Mouse (Mus musculus) kidney, adult 8-10 months (tissue): ENCODE measurements around the gene Tbc1d17.

Experiments used
- DNase-seq, 2 experiments: peaks; one replicate each; pipeline ENCODE4 v3.0.0; 2022

Gene Tbc1d17

DNA sequence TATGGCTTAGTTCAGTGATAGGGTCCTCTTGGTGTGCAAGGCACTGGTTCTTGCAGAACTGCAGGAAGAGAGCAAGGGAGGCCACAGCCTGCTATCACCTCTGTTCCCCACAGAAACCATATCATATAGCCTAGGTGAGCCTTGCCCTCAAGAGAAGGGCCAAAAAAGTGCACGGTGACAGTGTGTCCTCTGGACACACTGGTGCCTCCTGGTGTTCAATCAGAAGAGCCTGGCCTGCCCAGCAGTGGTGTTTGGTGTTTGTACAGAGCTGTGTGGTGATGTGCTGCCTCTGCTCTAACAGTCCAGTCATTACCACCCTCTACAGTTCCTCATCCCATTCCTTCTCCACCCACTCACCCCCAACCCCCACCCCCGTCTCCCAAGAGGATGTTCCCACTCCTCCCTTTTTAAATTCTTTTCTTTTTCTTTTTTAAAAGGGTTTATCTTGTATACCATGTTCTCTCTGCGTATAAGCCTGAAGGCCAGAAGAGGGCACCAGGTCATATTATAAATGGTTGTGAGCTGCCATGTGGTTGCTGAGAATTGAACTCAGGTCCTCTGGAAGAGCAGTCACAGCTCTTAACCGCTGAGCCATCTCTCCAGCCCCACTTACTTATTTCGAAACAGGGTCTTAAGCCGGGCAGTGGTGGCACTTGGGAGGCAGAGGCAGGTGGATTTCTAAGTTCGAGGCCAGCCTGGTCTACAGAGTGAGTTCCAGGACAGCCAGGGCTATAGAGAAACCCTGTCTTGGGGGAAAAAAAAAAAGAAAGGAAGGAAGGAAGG is 27.0 kb downstream of the Tbc1d17 start:
- peak in 1 of 2 experiments; percentile 1 for DNase-seq

DNA sequence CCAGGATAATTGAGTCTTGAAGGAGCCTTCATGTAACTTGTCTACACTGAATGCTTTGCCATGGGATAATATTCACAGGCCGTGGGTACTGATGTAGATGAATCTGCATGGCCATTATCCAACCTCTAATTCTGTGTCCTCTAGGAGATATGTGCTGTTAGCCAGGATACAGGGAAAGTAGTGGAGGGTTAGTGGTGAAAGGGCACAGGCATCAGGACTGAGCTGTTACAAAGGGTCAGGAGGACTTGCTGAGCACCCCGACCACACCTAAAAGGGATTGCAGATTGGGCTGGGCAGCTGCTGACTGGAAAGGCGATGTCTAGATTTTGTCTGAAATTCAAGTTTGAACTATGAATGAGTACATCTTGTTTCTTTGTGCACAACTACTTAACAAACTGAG is 28.4 kb downstream of the Tbc1d17 start:
- peak in 1 of 2 experiments; percentile 0 for DNase-seq

DNA sequence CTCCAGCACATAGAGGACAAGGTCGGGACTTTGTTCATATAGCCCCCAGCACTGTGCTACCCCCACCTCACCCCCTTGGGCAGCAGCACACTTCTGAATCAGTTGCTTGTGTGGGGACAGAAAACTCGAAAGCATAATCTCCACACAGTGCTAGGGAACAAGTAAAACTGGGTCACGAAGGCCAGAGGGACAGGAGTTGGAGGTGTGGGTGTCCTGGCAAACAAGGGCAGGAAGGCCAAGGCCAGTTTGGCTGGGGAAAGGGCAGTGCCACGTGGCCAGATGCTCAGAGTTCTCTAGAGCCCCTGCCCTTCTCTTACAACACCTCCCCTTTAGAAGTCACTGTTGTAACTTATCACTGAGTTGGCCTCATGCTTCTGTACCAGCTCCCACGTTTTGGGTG is 29.0 kb downstream of the Tbc1d17 start:
- peak in 1 of 2 experiments; percentile 0 for DNase-seq

DNA sequence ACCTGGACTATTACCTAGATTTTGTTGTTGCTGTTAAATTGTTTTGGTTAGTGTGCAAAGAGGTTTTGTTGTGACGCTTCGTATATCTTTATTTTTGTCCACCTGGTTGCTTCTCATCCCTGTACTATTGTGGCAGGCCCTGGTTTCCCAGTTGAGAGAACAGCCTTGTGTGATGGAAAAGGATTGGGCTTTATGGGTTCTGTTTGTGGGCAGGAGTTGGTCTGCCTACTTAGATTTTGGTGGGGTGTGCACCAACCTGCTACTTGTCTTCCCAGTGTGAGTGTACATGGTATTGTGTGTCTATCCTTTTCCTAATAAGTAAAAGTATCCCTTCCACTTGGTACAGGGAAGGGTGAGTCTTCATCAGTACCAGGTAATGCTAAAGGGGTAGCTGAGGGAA is 29.5 kb downstream of the Tbc1d17 start:
- peak in 1 of 2 experiments; percentile 0 for DNase-seq

DNA sequence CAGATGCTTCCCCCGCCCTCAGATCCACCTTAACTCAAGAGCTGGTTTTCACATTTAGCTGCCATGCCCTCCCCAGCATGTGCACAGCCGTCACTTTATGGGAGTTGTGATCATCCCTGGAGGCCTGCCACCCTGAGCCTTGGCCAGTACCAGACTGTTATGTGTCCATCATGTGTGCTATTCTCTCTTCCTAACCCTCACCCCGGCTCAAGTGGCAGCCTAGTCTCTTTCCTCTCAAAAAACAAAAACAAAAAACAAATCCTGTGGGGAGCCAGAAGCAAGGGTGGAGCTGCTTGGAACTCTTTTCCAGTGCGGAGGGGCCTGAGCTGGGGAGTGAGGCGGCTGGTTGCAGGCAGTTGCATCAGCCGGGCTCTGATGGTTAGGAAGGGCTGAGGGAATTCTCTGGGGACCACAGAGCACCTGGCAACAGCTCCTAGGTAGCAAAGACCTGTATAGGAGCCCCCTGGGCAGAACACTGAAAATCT is 30.1 kb downstream of the Tbc1d17 start:
- peak in 1 of 2 experiments; percentile 9 for DNase-seq

DNA sequence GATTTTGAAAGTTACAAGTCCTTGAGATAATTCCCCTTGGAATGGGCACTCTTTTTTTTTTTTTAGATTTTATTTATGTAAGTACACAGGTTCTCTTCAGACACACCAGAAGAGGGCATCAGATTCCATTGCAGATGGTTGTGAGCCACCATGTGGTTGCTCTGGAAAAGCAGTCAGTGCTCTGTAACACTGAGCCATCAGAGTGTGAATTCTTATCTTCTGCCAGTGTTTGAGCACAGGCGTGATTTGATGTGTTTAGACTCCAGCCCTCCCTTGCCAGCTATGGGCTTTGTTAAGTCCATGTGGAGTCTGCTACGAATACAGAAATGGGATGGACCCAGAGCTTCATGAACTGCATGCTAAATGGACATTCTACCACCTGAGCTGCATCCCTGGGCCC is 30.7 kb downstream of the Tbc1d17 start:
- DNase-seq = peak in 1 of 2 experiments; percentile 0

DNA sequence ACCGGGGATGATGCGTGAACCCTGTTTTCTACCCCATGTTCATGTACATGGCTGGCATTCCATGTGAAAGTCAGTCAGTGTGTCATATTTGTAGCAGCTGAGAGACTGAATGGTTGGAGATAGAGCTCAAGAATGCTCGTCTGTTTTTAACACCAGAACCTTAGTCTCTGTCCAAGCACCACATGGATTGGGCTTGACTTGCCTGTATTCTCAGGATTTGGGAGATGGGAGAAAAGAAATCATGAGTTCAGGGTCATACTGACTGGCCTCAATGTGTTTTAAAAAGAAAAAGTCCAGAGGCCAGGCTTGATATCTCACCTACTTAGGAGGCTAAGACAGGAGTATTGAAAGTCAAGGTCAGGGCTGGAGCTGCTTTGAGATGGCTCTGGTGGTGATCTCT is 31.4 kb downstream of the Tbc1d17 start:
- DNase-seq = no peak

DNA sequence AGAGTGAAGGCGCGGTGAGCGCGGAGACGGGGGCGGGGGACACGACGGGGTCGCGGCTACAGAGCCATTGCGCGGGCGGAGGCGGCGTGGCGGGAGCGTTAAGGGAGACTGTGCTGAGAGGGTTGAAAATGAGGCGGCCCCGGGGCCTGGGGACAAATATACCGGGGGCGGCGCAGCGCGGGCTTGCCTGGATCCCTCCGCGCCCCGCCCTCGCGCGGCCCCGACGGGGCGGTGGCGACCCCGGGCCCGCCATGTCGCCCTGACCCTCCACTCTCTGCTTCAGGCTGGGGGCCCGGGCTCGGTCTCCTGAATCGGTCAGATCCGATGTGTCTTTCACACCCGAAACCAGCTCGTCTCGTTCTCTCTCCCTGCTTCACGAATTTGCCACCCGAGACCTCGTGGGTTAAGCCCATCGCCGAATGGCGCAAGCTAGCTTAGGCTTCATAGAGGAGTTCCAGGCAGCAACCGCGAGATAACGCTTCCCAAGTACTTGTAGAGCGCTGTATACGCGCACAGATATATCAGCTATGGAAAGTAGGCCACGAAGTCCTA is 32.3 kb downstream of the Tbc1d17 start, which contains the start of gene Atf5:
Gene Atf5 (minus strand): TSS at position 189 of the 552 bp plus-strand sequence.
- DNase-seq = peak in 1 of 2 experiments; percentile 50

DNA sequence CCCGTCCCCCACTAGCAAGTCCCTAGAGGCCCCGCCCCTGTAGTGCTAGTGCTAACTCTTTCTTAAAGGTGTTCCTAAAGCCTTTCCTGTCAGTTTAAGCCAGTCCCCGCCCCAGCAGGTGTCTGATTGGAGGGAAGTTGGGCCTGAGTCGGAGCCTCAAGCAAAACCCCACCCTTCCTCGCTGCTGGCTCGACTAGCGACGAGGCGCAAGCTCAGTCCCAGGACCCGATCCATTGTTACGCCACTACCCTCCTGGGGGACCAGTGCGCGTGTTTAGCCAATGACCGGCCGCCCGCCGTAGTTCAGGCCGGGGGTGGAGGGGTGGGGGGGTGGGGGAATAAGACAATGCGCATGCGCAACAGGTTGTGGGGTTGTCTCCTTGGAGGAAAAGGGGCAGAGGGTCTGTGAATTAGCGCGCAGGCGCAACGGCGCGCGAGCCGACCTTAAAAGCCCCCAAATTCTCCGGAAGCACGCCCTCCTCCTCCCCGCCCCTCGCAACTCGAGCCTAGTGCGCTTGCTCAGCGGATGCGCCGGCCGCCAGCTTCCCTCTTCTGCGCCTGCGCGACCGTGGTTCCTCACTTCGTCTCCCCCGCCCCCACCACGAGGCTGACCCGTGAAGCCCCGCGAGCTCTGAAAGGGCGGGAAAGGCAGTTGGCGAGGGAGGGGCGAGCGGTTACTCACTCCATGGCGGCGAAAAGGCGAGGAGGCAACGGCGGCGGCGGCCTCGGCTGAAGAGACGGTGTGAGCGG is 33.0 kb downstream of the Tbc1d17 start, which contains the start of the genes Nup62 and Il4i1:
Gene Nup62 (plus strand): TSS at position 368 of the 749 bp plus-strand sequence.
Gene Il4i1 (plus strand): TSS at position 667 of the 749 bp plus-strand sequence.
- peak; percentile 99 for DNase-seq

DNA sequence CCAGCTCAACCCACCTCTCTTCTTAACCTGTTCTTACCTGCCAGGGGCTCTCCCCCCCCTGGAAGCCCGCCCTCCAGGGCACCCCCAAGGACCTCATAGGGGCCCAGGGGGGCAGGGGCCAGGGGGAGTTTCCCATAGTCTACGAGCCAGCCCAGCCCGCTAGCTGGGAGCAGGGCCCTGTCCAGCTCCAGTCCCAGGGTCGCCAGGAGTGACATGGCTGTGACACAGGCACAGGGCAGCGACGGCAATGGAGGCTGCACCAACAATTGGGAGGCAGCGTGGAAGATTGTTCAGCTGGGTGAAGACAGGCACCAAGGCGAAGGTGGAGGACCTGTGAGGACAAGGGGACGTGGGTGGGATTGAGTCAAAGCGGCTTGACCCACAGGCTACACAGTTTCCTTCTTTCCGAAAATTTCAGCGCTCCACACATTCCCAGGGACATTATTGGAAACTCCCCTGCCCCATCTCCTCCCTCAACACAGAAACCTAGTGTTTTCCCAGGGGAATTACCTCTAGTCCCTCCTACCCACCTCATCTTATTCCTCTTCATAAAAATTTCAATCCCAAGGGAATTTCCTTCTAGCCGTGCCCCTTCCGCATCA is 33.8 kb downstream of the Tbc1d17 start:
- DNase-seq = peak in 1 of 2 experiments; percentile 18

DNA sequence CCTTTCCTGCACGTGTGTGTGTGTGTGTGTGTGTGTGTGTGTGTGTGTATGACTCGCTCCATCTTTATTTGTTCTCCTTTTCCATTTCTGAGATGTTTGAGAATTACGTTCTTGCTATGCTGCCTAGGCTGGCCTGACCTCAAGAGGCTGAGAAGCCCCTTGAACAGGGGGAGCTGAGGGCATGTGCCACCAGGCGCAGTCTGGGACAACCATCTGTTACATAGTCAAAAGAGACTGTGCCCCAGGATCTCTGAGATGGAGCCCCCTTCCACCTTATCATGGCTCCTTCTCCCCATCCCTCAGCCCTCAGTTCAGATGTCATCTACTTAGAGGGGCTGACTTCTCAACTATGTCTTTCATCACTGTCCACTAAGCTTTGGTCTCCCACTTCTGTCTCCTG is 34.5 kb downstream of the Tbc1d17 start:
- no peak for DNase-seq

DNA sequence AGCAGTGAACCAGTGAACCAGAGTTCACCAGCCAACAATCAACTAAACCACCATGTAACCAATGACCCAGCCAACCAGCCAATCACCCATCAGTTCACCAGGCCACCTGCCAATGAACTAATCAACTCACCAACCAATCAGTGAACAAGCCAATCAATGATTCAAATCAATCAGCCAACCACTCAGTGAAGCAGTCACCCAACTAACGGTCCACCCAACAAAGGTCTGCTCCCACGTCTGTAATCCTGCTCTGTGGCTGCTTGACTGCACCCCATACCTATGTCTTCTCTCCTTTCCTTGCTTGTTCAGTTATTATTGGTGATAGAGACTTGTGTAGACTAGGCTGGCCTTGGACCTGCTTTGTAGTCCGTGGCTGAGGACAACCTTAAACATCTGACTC is 34.9 kb downstream of the Tbc1d17 start:
- DNase-seq = no peak

DNA sequence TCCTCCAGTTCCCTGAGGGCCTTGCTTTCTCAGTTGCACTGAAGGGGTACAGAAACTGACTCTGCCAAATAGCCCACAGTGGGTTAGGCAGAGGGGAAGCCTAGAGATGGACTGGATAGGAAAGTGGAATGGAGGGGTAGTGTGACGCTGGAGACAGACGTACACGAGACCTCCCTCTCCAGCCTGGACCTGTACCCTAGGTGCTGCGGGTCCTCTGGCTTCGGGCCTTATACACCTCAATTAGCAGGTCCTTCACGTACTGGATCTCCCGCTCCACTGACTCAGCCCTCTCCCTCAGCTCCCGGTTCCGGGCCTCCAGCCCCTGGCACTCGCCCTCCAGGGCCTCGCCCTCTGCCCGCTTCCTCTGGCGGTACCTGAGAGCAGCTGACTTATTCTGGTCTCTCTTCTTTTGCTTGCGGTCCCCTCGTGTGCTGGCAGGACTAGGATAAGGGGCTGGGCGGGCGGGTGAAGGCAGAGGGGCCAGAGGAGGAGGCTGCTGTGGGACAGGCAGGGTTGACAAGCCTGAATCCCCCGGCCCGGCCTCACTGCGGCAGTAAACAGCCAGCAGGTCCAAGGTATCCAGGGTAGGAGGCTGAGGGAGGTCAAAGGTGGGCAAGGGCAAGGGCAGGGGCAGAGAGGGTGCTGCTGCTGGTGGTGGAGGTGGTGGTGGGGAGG is 36.1 kb downstream of the Tbc1d17 start:
- no peak for DNase-seq

DNA sequence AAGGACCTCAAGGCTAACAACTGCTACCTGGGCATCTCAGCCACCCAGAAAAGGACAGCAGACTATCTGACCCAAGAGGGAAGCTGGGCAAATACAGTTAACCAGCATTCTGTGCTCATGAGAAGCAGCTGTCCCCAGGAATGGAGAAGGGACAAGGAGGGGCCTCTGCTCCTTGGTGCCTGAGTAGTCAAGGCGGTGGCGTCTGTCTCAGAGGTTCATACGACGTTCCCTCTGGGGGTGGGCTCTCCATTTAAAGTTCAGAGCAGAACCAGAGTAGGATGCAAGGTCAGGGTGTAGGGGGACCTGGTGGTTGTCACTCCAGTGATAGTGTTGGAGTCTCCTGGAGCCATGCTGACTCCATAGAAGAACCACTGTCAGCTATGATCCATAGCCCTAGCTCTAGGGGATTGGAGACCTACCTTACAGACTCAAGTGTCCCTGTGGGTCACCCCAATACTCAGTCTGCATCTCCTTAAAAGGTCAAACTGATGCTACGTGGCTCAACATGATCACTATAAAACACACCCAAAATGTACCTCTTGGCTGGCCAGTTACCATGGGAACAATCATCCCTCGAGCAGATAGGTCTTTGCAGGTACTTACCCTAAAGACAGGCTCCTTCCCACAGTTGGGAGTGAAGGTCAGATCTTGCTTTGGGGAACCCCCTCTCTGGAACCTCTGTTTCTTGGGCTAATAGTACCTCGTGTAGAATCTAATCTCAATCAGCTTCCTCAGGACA is 37.9 kb downstream of the Tbc1d17 start:
- no peak for DNase-seq

DNA sequence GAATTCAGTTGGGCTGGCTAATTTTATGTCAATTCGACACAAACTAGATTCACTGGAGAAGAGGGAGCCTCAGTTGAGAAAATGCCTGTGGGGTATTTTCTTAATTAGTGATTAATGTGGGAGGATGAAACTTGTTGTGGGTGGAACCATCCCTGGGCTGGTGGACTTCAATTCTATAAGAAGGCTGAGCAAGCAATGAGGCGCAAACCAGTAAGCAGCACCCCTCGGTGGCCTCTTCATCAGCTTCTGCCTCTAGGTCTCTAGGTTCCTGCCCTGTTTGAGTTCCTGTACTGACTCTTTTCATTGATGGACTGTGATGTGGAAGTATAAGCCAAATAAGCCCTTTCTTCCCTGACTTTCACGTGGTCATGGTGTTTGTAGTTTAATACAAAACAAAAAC is 38.5 kb downstream of the Tbc1d17 start:
- DNase-seq = no peak

DNA sequence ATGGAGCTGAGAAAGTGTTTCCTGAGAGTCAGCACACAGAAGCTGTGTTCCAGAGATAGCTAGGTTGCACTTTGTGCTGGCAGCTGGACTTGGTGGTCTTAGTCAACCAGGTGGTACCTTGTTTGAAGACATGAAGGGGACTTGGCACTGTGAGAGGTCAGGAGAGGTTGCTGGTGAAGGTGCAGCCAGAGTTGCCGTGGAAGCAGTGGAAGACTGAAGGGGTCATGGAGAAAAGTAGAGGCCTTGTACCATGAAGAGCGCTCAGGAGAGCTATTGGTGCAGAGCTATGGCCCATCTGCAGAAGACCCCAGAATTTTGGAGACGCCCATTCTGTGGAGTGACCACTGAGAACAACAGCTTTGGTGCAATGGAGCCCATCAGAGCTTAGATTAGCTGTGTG is 39.4 kb downstream of the Tbc1d17 start:
- DNase-seq = no peak

DNA sequence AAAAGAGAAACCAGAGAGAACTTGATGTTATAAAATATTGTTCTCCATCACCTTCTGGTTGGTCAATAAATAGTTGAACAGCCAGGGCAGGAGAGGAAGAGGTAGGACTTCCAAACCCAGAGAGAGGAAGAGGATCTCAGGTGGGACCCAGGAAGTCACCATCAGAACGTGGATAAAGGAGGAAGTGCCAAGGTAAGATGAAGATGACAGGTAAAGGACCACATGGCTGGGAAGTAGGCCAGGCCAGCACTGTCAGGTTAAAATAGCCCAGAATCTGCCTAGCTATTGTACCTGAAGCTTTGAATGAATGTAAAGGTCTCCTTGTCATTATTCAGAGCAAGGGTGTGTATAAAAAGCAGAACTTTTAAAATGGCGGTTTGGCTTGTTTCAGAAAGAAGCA is 40.0 kb downstream of the Tbc1d17 start:
- no peak for DNase-seq

DNA sequence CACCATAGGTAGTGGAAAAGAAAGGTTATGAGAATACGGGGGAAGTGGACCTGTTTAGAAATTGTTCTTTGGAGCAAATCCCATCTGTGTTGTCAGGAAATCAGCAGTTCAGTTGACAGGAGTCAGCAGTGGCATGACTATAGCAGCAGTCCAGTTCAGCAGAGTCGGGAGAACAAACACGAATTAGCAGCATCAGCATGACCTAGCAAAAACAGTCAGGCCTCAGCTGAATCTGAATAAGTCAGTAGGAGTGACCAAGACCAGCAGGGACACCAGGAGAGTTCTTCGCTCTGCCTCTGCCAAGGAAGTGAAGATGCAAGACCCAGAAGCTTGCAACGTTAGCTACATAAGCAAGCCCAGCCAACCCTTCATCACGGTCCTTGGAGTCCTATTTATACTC is 56.1 kb downstream of the Tbc1d17 start:
- no peak for DNase-seq

DNA sequence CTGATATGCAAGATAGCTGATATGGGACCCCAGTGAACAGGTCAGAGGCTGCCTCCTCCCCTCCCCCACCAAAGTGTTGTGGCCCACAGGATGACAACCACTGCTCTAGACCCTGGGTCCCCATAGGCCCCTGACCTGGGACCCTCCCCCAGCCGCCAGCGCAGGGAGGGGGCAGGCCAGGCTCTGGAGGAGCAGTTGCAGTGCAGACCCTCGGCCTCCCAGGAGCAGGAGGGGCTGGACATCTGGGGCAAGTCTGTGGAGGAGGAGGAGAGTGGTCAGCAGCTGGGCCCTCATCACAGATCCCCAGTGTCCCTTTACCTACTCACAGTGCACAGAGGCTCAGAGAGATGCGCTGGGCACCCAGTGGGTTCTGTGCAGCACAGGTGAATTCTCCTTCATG is 58.8 kb downstream of the Tbc1d17 start:
- DNase-seq = no peak

DNA sequence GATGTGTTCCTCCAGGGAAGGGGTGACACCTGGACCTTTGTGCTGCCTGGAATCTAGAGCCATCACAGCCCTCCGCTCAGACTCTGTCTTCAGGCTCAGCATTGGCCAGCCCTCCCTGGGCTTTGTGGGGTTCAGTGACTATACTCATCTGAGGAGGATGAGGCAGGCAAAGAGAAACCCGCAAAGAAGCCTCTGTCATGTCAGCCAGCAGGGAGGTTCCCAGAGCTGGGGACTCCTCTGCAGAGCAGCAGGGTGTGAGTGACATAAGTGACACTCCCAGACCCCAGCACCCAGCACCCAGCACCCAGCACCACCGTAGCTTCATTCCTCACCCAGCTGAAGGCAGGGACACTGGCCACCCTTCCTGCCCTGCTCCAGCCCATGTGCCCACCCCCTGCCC is 59.3 kb downstream of the Tbc1d17 start:
- DNase-seq = no peak
